Mouse (Mus musculus): ENCODE results near the gene Syn3.

DNA sequence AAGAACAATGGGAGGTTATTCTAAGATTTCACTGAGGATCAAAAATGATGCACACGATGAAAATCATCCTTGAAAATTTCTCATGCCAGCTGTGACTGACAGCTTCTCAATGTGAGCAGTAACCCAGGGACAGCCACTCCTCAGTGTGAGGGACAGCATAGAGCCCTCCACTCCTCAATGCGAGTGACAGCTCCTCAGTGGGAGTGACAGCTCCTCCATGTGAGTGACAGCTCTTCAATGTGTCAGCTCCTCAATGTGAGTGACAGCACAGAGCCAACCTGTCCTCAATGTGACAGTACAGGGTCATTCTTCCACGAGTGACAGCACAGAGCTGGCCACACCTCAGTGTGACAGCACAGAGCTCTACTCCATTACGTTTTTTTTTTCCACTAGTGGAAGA is 310.1 kb downstream of the Syn3 start:
- TF ChIP-seq CTCF (IDR thresholded peaks at IDR 0.05; ENCODE audit: extremely low read depth, insufficient read depth, low read length): no peak
- TF ChIP-seq POLR2A (IDR thresholded peaks at IDR 0.05; ENCODE audit: extremely low read depth, insufficient read depth, low read length): no peak

Data from cortical plate, adult 2 months (tissue).